Mouse (Mus musculus) stomach, postnatal 0 days (tissue): Measurements from ENCODE around the gene Agpat2.

Experiments
- CTCF ChIP-seq: IDR thresholded peaks from 2 replicates; pipeline ENCODE4 v1.5.1; 2016; ENCODE audit warnings: antibody characterized with exemption, low read depth, mild to moderate bottlenecking, moderate library complexity
- EP300 ChIP-seq: optimal IDR thresholded peaks from 2 replicates; pipeline ENCODE3; 2016; ENCODE audit warnings: antibody characterized with exemption

- TF ChIP-seq CTCF (no peak), EP300 (no peak)
Observed at GRCm38 (mm10) chr2:26609261-26609661, 5.0 kb upstream of the Agpat2 start.
